Mouse (Mus musculus): ENCODE data around the gene Slc17a9.

DNA sequence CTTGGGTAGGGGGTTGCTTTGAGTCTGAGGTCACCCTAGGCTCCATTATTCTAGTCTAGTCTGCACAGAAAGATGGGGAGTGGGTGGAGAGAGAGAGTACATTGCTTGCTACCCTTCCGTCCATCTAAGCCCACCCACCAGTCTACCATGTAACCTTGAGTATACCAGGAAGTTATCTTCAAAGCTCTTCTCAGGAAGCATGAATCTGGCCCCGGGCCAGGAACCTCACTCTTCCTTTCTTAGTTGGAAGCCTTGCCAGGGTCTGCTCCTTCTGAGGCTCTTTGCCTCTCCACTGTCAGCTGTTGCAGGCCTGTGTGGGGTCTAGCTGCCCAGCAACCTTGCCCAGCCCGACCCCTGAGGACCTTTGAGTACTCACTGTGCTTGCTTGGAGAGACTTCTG, 6.0 kb downstream of the Slc17a9 start:
- no peak for TF ChIP-seq CTCF (conservative IDR thresholded peaks at IDR 0.05; ENCODE audit: low read length)
- TF ChIP-seq NANOG (IDR thresholded peaks at IDR 0.05; ENCODE audit: borderline replicate concordance, low read length): no peak
- no peak for TF ChIP-seq POU5F1 (IDR thresholded peaks at IDR 0.05; ENCODE audit: borderline replicate concordance, low read length)
